Mouse (Mus musculus): Measurements from ENCODE around the gene Treml1. TPM values are rescaled to one million over a fixed set of nuclear protein-coding genes. Genes with fewer than 3 reads are reported as not detected.
"Not testable (repeated sequence)": the region's sequence is repeated elsewhere in the genome, so short reads cannot be mapped to it uniquely, and the experiment has no call there.

The Treml1 gene
- total RNA-seq (2014; rRNA removed) (1.6 TPM in 1 of 2 replicates, not detected in the other), polyA plus RNA-seq (2015; fragmentation: Nextera tagmentation; extraction: Ambion mirVana) (not detected in 2 replicates)

GRCm38 (mm10) chr17:48359616-48360015 is at the start of gene Treml1:
TSS of gene Treml1 (plus strand) at chr17:48359916.
- no peak for TF ChIP-seq CTCF (IDR thresholded peaks at IDR 0.05; ENCODE audit: low read depth)
- Histone ChIP-seq H3K9ac (replicated peaks; ENCODE audit: low read length) (no peak within 1 kb of the TSS), H3K9me3 (ENCODE audit: low read length) (no peaks in the 10 kb centered on the region), H3K4me2 (ENCODE audit: low read depth, low read length) (no peak within 1 kb of the TSS), H3K4me3 (ENCODE audit: low read length) (no peak within 1 kb of the TSS), H3K27ac (no peak within 1 kb of the TSS), H3K4me1 (ENCODE audit: insufficient read depth, low read length) (no peaks in the 10 kb centered on the region), H3K36me3 (ENCODE audit: insufficient read depth, low read length) (no peaks in the 10 kb centered on the region), H3K27me3 (ENCODE audit: insufficient read depth, low read length) (no peaks in the 10 kb centered on the region)
- 84% methylated on average over 7 of the region's 7 CpGs for WGBS
- ATAC-seq (no peak), DNase-seq (ENCODE audit: low spot score) (no peak)

GRCm38 (mm10) chr17:48312124-48312523 is 47.6 kb upstream of the Treml1 start:
- H3K9ac ChIP-seq (replicated peaks; ENCODE audit: low read length): no peak overlapping the region
- H3K27ac ChIP-seq: no peak overlapping the region
- H3K36me3 ChIP-seq (ENCODE audit: insufficient read depth, low read length): no peaks in the 10 kb centered on the region
- H3K9me3 ChIP-seq (ENCODE audit: low read length): no peaks in the 10 kb centered on the region
- H3K4me3 ChIP-seq (ENCODE audit: low read length): no peak overlapping the region
- no peak overlapping the region for H3K4me2 ChIP-seq (ENCODE audit: low read depth, low read length)
- ATAC-seq: no peak
- no peak for TF ChIP-seq CTCF (IDR thresholded peaks at IDR 0.05; ENCODE audit: low read depth)
- H3K4me1 ChIP-seq (ENCODE audit: insufficient read depth, low read length): no peaks in the 10 kb centered on the region
- WGBS: 71% methylated on average over 2 of the region's 2 CpGs
- DNase-seq (ENCODE audit: low spot score): no peak
- no peaks in the 10 kb centered on the region for H3K27me3 ChIP-seq (ENCODE audit: insufficient read depth, low read length)

GRCm38 (mm10) chr17:48315905-48316579 is 43.7 kb upstream of the Treml1 start, which contains the start of gene B430306N03Rik:
TSS of gene B430306N03Rik (plus strand) at chr17:48316141.
- not testable (repeated sequence) for DNase-seq (ENCODE audit: low spot score); ATAC-seq; H3K36me3 ChIP-seq (ENCODE audit: insufficient read depth, low read length); H3K4me2 ChIP-seq (ENCODE audit: low read depth, low read length); H3K4me3 ChIP-seq (ENCODE audit: low read length); H3K9me3 ChIP-seq (ENCODE audit: low read length); H3K4me1 ChIP-seq (ENCODE audit: insufficient read depth, low read length); H3K27ac ChIP-seq; H3K9ac ChIP-seq (replicated peaks; ENCODE audit: low read length); H3K27me3 ChIP-seq (ENCODE audit: insufficient read depth, low read length)
- WGBS: 93% methylated on average over 3 of the region's 3 CpGs

GRCm38 (mm10) chr17:48318686-48319085 is 41.0 kb upstream of the Treml1 start:
- Histone ChIP-seq H3K4me1 (ENCODE audit: insufficient read depth, low read length) (no peaks in the 10 kb centered on the region), H3K27ac (no peak overlapping the region), H3K4me2 (ENCODE audit: low read depth, low read length) (no peak overlapping the region), H3K9ac (replicated peaks; ENCODE audit: low read length) (no peak overlapping the region), H3K9me3 (ENCODE audit: low read length) (no peaks in the 10 kb centered on the region), H3K4me3 (ENCODE audit: low read length) (no peak overlapping the region), H3K27me3 (ENCODE audit: insufficient read depth, low read length) (no peaks in the 10 kb centered on the region), H3K36me3 (ENCODE audit: insufficient read depth, low read length) (no peaks in the 10 kb centered on the region)
- DNase-seq (ENCODE audit: low spot score) (no peak), ATAC-seq (no peak)
- TF ChIP-seq CTCF (IDR thresholded peaks at IDR 0.05; ENCODE audit: low read depth): no peak
- 90% methylated on average over 1 of the region's 1 CpGs for WGBS

- Histone ChIP-seq H3K9me3 (ENCODE audit: low read length) (no peaks in the 10 kb centered on the region), H3K9ac (replicated peaks; ENCODE audit: low read length) (no peak overlapping the region), H3K4me3 (ENCODE audit: low read length) (no peak overlapping the region), H3K4me1 (ENCODE audit: insufficient read depth, low read length) (no peaks in the 10 kb centered on the region), H3K4me2 (ENCODE audit: low read depth, low read length) (no peak overlapping the region), H3K27ac (no peak overlapping the region), H3K27me3 (ENCODE audit: insufficient read depth, low read length) (no peaks in the 10 kb centered on the region), H3K36me3 (ENCODE audit: insufficient read depth, low read length) (no peaks in the 10 kb centered on the region)
- no peak for TF ChIP-seq CTCF (IDR thresholded peaks at IDR 0.05; ENCODE audit: low read depth)
- DNase-seq (ENCODE audit: low spot score) (no peak), ATAC-seq (no peak)
- 84% methylated on average over 2 of the region's 2 CpGs for WGBS
Measured at GRCm38 (mm10) chr17:48321279-48321678, 38.4 kb upstream of the Treml1 start.

GRCm38 (mm10) chr17:48323236-48323635 is 36.5 kb upstream of the Treml1 start:
- DNase-seq (ENCODE audit: low spot score) (no peak), ATAC-seq (no peak)
- Histone ChIP-seq H3K4me3 (ENCODE audit: low read length) (no peak overlapping the region), H3K4me2 (ENCODE audit: low read depth, low read length) (no peak overlapping the region), H3K27ac (no peak overlapping the region), H3K9ac (replicated peaks; ENCODE audit: low read length) (no peak overlapping the region), H3K4me1 (ENCODE audit: insufficient read depth, low read length) (no peaks in the 10 kb centered on the region), H3K36me3 (ENCODE audit: insufficient read depth, low read length) (no peaks in the 10 kb centered on the region), H3K27me3 (ENCODE audit: insufficient read depth, low read length) (no peaks in the 10 kb centered on the region), H3K9me3 (ENCODE audit: low read length) (no peaks in the 10 kb centered on the region)
- TF ChIP-seq CTCF (IDR thresholded peaks at IDR 0.05; ENCODE audit: low read depth): no peak
- WGBS: 53% methylated on average over 3 of the region's 3 CpGs

- no peak for DNase-seq (ENCODE audit: low spot score)
- no peak overlapping the region for H3K9ac ChIP-seq (replicated peaks; ENCODE audit: low read length)
- H3K27me3 ChIP-seq (ENCODE audit: insufficient read depth, low read length): no peaks in the 10 kb centered on the region
- H3K36me3 ChIP-seq (ENCODE audit: insufficient read depth, low read length): no peaks in the 10 kb centered on the region
- H3K27ac ChIP-seq: no peak overlapping the region
- H3K4me1 ChIP-seq (ENCODE audit: insufficient read depth, low read length): no peaks in the 10 kb centered on the region
- H3K4me2 ChIP-seq (ENCODE audit: low read depth, low read length): no peak overlapping the region
- no peak overlapping the region for H3K4me3 ChIP-seq (ENCODE audit: low read length)
- WGBS: 88% methylated on average over 5 of the region's 5 CpGs
- no peak for ATAC-seq
- no peaks in the 10 kb centered on the region for H3K9me3 ChIP-seq (ENCODE audit: low read length)
- TF ChIP-seq CTCF (IDR thresholded peaks at IDR 0.05; ENCODE audit: low read depth): no peak
Measured at GRCm38 (mm10) chr17:48324258-48324657, 35.5 kb upstream of the Treml1 start.

Measured in hindbrain, postnatal 0 days (tissue).